Mouse (Mus musculus) mouse embryonic stem cell (cell line): ENCODE measurements around the gene Galr2.
"Not testable (repeated sequence)": the region's sequence is repeated elsewhere in the genome, so short reads cannot be mapped to it uniquely, and the experiment has no call there.

Source experiments
- in situ Hi-C, 2 experiments: fragments of 300-500 bp; cut with MboI; formaldehyde crosslinking; loops; 1 replicate in 1 of 2; 3 replicates in 1 of 2; pipeline ENCODE4 v1.14.3; 2019 to 2020; ENCODE audit warnings: low sequenced_read_pairs in 2 of 2, low pct_unique_long_range_greater_than_20kb in 1 of 2, mixed read lengths in 1 of 2; ENCODE audit not compliant: unreplicated experiment in 1 of 2

The Galr2 gene

GRCm38 (mm10) chr11:116265850-116266249 is 14.9 kb upstream of the Galr2 start:
- in situ Hi-C loops: no loop called here

DNA sequence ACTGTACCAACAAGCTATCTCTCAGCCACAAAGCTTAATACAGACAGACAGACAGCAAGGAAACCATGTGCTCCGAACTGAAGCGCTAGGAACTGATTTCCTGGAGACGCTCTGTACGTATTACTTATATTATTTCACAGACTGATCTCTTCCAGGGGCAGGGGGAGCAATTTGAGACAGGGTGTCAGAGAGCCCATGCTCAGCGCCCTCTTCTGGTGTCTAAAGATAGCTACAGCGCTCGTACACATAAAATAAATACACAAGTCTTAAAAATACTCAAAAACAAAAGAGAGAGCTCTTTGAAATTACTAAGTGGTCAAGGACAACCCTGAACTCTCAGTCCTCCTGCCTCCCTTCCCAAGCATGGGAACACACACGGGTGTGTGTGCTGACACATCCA is 13.1 kb upstream of the Galr2 start:
- in situ Hi-C loops: no loop called here

- in situ Hi-C loops: no loop called here
Observed at GRCm38 (mm10) chr11:116268313-116268712, 12.4 kb upstream of the Galr2 start.

GRCm38 (mm10) chr11:116269560-116269959 is 11.2 kb upstream of the Galr2 start:
- in situ Hi-C loops: no loop called here

DNA sequence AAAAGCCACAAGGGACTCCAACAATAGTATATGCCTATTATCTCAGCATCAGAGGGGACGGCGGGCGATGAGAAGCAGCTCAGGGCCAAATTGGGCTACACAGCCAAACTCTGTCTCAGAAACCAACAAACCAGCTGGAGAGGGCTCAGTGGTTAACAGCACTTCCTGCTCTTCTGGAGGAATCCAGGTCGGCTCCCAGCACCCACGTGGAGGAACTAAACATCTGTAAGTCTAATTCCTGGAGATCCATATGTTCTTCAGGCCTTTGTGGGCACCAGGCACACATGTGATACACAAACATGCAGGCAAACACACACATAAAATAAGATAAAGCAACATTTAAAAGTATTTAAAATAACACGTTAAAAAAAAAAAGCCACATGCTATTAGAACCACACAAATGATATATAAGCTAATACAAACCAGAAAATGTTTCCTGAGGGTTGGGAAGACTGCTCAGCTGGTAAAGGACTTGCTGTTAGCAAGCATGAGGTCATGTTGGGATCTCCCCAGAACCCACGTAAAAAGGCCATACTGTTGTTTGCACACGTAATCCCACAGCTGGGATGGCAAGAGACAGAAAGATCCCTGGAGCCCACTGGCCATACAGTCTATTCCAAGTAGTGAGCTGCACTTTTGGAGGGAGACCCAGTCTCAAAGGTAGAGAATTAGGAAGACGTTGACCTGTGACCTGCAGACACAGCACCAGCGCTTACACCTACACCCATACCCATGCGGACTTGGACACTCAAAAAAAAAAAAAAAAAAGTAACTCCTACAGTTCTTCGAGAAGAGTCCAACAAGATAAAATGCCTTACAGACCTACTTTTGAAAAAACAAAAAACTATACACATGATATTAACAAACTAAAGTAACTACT is 7.9 kb upstream of the Galr2 start:
- in situ Hi-C loops: no loop called here

GRCm38 (mm10) chr11:116273469-116274044 is 7.2 kb upstream of the Galr2 start:
- in situ Hi-C loops: no loop called here

DNA sequence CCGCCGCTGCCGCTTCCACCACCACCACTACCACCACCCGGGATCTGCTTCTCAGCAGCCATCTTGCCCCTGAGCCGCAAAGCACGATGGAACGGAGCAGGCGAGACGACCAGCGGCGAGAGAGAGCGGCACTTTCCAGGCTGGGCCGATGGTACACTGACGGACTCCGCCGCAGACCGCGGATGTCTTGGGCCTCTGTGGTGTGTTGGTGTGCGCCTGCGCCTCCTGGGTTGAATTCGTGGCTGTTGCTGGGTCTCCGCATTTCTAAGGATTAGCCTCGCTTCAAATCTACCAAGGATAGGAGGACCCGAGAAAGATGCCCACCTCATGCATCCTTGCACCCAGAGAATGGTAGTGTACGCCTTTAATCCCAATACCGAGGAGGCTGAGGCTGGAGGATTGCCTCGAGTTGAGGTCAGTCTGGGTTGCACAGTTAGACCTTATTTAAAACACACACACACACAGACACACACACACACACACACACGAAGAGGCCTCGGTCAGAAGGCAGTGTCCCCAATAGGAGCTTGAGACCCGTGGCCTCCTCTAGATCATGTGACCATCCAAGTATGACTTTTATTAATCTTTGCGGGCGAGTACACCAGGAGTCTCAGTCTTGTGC is 6.6 kb upstream of the Galr2 start, which contains the start of gene Srp68:
Srp68 (minus strand) TSS at position 173 of the 622 bp plus-strand sequence.
- in situ Hi-C loops: no loop called here

- in situ Hi-C loops: not testable (repeated sequence)
Observed at GRCm38 (mm10) chr11:116277184-116277583, 3.6 kb upstream of the Galr2 start.

- in situ Hi-C loops: loop anchor here in 1 of 2 experiments (10.0 kb wide), 1 partner anchor 57 kb away; no protein-coding TSS in a partner anchor
Observed at GRCm38 (mm10) chr11:116281671-116282070, 932 bp downstream of the Galr2 start.

- in situ Hi-C loops: loop anchor here in 1 of 2 experiments (10.0 kb wide), 1 partner anchor 57 kb away; no protein-coding TSS in a partner anchor
Observed at GRCm38 (mm10) chr11:116282089-116282488, 1.4 kb downstream of the Galr2 start.

GRCm38 (mm10) chr11:116282912-116283521 is 2.3 kb downstream of the Galr2 start:
- in situ Hi-C loops: loop anchor here in 1 of 2 experiments (10.0 kb wide), 1 partner anchor 58 kb away; no protein-coding TSS in a partner anchor

DNA sequence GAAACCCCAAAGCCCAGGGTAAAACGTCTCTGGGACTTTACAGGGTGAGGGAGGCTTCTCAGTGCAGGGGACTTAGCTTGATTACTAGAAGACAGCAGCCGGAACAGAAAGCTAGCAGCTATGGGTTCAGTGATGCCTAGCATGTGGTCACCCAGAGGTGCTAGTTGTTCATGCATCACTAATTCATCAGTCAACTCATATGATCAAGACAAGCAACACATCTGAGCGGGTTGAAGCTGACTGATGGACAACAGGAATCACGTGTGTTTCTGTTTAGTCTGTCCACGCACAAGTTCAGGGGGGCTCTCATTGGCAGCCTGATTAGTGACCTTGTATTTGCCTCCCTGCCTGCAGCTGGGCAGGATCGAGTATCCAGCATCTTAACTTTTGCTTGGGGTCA is 3.2 kb downstream of the Galr2 start:
- in situ Hi-C loops: loop anchor here in 1 of 2 experiments (10.0 kb wide), 1 partner anchor 59 kb away; no protein-coding TSS in a partner anchor

GRCm38 (mm10) chr11:116285770-116286191 is 5.0 kb downstream of the Galr2 start:
- in situ Hi-C loops: loop anchor here in 1 of 2 experiments (10.0 kb wide), 1 partner anchor 61 kb away; no protein-coding TSS in a partner anchor

- in situ Hi-C loops: loop anchor here in 1 of 2 experiments (10.0 kb wide), 1 partner anchor 63 kb away; no protein-coding TSS in a partner anchor
Observed at GRCm38 (mm10) chr11:116287351-116287750, 6.6 kb downstream of the Galr2 start.

- in situ Hi-C loops: no loop called here
Observed at GRCm38 (mm10) chr11:116290556-116290955, 9.8 kb downstream of the Galr2 start.

- in situ Hi-C loops: no loop called here
Observed at GRCm38 (mm10) chr11:116292401-116292800, 11.7 kb downstream of the Galr2 start.

DNA sequence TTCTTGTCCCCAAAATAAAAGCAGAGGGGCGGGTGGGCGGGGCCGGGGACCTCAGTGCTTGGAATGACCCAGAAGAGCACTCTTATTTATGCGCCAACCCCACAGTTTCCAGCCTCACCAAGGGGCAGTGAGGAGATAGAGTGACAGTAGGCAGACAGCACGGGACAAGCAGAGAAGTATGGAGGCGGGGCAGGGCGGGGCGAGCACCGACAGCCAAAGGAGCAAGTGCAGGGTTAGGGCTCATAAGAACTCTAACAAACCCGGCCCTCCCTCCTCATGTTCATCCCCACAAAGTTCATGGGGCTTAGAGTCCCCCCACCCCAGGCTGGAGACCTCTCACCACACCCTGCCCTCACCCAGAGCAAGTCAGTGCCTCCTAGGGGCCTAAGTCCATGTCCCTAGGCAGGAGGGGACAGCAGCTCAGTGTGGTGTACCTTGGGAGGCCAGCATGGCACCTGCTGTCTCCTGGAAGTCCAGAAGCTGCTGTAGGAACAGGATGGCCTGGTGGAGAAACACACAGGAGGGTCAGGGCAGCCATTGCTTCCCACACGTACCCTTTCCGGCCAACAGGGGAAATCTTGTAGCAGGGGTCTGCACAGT is 12.9 kb downstream of the Galr2 start:
- in situ Hi-C loops: no loop called here

GRCm38 (mm10) chr11:116294319-116294718 is 13.6 kb downstream of the Galr2 start:
- in situ Hi-C loops: no loop called here
